Mouse (Mus musculus): ENCODE measurements around the gene Adam33.
"Not testable (repeated sequence)": the region's sequence is repeated elsewhere in the genome, so short reads cannot be mapped to it uniquely, and the experiment has no call there.

Gene Adam33

DNA sequence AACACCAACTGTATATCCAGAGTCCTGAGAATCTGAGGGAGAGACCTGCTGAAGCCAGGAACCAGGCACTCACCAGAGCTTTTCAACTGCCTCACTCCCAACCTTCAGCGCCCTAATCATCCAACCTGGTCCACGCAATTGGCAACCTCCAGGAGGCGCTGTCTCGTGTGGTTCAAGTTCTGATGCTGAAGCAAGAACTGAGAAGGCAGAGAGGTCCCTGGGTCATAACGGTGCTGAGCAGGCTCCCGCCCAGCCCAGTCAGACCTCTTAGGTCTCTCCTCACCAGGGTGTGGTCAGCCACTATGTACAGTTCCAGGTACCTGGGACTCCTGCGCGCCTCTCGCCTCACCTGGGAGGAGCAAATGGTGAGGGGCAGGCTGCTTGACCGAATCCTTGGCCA is 8.0 kb downstream of the Adam33 start:
- DNase-seq, result peak; percentile 48 to 55

GRCm38 (mm10) chr2:131054646-131055264 is 8.9 kb downstream of the Adam33 start:
- no peak for DNase-seq

DNA sequence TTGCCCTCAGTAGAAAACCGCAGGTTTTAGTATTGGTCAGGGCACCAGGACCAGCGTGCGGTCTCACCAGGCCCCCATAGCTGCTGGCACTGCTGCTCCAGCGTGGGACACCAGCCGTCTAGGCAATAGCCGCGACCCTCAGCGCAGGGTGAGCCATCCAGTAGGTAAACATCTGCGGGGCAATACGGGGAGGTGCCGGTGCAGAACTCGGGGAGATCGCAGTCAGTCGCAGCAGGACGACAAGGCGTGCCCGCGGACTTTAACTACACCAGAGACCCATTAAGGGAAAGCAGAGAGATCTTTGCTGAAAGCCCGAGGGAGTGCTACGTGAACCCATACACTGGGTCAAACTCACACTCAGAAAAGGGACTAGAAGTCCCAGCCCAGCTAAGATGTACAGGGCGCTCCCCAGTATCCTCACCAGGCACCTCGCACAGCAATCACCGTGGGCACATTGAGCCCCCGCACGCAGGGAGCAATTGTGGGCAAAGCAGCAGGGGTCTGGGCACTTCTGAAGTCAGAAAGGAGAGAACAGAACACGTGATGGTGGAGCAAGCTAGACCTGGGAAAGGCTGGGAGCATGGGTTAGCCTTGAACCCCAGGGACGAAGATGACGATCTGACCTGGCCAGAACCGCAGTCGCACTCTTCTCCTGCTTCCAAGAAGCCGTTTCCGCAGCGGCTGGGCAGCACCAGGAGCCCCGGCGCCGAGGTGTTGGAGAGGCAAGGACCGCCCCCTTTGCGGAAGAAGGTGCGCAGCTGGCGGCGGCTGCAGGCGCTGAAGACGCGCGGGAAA is 9.6 kb downstream of the Adam33 start:
- peak in 1 of 2 experiments; percentile 21 for DNase-seq

GRCm38 (mm10) chr2:131052862-131053418 is 10.7 kb downstream of the Adam33 start:
- no peak for DNase-seq

GRCm38 (mm10) chr2:131052043-131052442 is 11.6 kb downstream of the Adam33 start:
- DNase-seq, result no peak

GRCm38 (mm10) chr2:131046025-131046424 is 17.6 kb downstream of the Adam33 start:
- no peak for DNase-seq

DNA sequence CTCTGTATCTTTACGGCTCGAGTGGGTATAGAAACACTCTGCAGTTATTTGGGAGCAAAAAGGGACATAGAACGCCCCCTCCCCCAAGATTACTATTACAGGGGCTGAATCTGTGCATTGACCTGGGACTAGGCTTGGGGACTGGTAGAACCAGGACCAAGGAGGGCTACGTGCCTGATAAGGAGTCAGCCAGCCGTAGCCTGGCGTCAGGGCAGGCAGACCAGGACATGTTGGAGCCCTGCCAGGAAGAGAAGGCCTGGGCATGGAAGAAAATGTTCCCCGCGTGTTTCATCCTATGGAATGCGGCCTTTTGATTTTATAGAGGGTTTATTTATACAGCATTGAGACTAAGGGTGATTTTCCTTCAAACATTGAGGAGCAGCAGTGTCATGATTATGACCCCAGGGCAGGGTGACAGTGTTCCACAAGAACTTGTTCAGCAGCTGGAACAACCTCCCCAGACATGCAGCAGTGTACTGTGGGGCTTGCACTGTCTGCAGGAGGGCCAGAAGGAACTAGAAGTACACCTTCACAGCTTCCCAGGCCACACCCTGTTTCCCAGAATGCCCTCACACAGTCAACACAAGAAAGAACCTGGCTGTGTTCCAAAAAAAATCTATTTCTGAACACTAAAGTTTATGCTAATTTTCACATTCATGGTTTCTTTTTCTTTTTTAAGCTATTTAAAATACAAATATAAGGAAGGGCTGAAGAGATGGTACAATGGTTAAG is 18.5 kb downstream of the Adam33 start:
- no peak for DNase-seq

- no peak for DNase-seq
Measured at GRCm38 (mm10) chr2:131044354-131044852, 19.2 kb downstream of the Adam33 start.

DNA sequence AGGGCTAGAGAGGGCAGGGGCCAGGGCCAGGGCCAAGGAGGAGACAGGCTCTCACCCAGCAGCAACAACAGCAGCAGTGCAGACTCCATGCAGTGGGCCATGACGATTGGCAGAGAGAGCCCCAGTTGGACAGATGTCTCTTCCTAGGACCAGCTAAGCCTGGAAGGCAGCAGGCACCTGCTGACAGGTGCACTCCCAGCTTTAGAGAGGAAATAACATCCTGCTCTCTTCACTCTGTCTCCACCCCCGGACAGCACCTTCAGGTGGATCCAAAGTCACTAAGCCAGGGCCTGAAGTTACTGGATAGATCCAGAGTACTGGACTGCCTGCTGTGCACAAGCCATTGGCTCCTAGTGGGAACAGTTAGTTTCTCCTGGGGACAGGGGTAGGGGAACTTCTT is 20.6 kb downstream of the Adam33 start, which contains the start of gene Gfra4:
Gfra4 (minus strand) TSS at position 101 of the 400 bp plus-strand sequence.
- DNase-seq, result no peak

DNA sequence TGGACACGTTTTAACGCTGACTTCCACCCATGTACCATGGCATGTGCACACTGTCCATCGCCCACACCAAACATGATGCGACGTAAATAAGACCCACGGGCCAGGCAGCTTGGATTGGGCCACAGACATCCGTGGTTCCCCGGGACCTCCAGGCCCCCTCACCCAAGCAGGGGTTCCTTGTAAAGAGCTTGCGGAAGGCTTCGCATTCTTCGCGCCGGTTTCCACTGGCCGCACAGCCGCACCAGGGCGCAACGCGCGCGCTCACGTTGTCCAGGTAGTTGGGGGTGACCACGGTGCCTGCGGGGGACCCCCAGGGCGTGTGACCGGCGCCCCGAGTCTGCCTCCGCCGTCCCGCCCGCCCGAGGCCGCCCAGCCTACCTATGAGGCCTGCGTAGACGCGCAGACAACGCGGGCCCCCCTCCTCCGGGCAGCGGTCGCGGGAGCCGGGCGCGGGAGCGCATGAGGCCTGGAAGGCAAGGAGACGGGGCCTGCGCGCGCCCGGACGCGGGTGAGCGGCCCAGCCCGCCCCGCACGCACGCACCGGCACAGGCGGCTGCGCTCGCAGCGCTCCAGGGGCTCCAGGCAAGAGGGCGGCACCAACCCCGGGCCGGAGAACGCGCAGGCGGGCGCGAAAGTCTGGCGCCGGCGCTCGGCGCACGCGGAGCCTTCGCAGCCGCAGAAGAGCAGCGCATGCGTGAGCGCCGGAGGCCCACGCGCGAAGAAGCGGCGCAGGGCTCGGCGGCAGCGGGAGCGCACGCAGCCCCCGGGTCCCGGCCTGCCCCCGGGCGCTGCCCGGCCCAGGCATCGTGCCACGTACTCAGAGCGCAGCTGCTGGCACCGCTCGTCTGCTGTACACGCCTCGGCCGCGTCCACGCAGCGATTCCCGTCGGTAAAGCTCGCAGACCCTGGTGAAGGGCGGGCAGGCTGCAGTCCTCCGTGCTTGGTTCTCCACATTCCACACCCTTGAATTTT is 22.5 kb downstream of the Adam33 start:
- DNase-seq, result no peak

GRCm38 (mm10) chr2:131038675-131039074 is 24.9 kb downstream of the Adam33 start:
- no peak for DNase-seq

GRCm38 (mm10) chr2:131038197-131038596 is 25.4 kb downstream of the Adam33 start:
- no peak for DNase-seq

- peak in 1 of 2 experiments; percentile 35 for DNase-seq
Measured at GRCm38 (mm10) chr2:131037226-131037990, 26.2 kb downstream of the Adam33 start.

GRCm38 (mm10) chr2:131036757-131037156 is 26.9 kb downstream of the Adam33 start:
- no peak for DNase-seq

DNA sequence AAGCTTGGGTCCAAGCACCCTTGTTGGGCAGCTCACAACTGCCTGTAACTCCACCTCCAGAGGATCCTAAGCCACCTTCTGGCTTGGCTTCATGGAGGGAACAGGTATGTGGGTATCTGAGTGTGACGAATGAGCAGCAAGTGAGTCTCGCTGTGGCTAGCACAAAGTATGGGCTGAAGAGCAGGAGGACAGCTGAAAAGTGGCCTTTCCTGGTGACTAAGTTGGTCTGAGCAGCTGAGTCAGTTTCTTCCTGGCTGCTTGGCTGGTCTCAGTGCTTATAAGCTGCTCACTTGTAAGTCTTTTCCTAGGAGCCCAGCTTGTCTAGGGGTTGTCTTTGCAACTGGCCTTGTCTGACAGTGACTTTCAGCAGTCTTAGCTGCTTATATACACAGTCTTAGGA is 27.3 kb downstream of the Adam33 start:
- DNase-seq, result no peak

DNA sequence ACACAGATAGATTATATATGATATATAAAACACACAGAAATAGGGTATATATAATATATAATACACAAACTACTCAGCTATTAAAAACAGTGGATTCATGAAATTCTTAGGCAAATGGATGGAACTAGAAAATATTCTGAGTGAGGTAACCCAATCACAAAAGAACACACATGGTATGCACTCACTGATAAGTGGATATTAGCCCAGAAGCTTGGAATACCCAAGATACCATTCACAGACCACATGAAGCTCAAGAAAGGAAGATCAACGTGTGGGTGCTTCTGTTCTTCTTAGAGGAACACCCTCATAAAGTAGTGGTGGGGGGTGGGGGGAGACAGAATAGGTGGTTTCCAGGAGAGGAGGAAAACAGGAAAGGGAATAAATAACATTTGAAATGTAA is 32.2 kb downstream of the Adam33 start:
- DNase-seq, result not testable (repeated sequence)

GRCm38 (mm10) chr2:131030998-131031397 is 32.6 kb downstream of the Adam33 start:
- no peak for DNase-seq

GRCm38 (mm10) chr2:131030561-131030960 is 33.1 kb downstream of the Adam33 start:
- DNase-seq, result no peak

GRCm38 (mm10) chr2:131029065-131029935 is 34.3 kb downstream of the Adam33 start:
- DNase-seq, result no peak

GRCm38 (mm10) chr2:131026941-131027340 is 36.7 kb downstream of the Adam33 start:
- no peak for DNase-seq
